Mouse (Mus musculus) mouse embryonic stem cell (cell line): ENCODE measurements at regions not wholly inside any gene's neighbourhood (a gene's known extent, or its start where the extent isn't known, plus 50 kb on each side); places are given as distances from the start of the nearest gene placed in this dataset.

Source experiments
- in situ Hi-C, 2 experiments: fragments of 300-500 bp; cut with MboI; formaldehyde crosslinking; loops; 1 replicate in 1 of 2; 3 replicates in 1 of 2; pipeline ENCODE4 v1.14.3; 2019 to 2020; ENCODE audit warnings: low sequenced_read_pairs in 2 of 2, low pct_unique_long_range_greater_than_20kb in 1 of 2, mixed read lengths in 1 of 2; ENCODE audit not compliant: unreplicated experiment in 1 of 2

DNA sequence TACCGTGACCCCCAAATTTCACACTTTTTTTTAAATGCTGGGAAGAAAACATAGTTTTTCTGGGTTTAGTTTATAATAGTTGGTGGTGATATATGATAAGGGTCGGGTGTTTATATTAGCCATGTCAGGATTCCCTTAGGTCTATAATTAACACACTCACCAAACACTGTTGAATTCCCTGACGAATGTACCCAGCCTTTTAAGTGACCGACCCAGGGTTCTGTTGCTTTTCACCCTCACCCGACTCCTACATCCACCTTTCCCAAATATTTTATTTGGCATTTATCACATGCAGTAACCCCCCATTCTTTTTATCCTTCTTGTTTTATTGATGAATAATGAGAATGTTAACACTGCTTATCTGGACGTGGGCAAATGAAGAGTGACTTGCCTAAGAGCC is 389.1 kb upstream of the Fam241a start:
- in situ Hi-C loops = no loop called here

DNA sequence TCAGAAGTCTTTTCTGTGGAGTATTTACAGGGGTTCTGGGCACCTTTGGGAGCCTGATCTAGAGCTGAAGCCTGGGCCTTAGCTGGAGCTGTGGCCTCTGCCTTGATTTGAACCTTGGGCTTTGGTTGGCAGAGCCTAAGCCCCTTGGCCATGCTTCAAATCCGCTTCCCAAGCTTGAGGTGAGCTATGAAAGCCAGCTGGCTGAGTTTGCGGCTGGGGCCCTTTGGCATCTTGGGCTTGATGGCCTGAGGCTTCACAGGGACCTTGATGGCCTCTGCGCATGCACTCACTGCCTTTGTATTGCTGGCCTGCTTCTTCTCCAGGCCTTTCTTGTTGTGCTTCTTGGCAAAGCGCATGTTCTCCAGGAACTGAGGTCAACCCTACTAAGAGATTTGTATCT is 384.5 kb upstream of the Fam241a start:
- in situ Hi-C loops = no loop called here

DNA sequence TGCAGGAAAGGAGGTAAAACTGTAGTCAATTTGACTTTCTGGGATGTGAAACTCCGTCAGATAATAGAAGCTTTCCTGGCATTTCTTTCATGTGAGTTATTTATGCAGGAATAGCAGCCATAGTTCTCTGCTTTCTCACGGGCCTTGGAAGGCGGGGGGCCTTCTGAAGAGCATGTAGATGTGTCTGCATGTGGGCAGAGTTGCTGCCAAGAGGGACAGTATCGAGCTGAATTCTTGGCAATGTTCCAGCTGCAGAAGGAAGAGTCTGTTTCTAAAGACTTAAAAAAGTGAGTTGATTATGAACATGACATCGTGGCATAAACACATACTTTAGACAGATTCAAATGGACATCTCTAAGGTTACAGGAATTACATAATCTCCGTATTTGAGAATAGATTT is 374.5 kb upstream of the Fam241a start:
- in situ Hi-C loops = no loop called here

DNA sequence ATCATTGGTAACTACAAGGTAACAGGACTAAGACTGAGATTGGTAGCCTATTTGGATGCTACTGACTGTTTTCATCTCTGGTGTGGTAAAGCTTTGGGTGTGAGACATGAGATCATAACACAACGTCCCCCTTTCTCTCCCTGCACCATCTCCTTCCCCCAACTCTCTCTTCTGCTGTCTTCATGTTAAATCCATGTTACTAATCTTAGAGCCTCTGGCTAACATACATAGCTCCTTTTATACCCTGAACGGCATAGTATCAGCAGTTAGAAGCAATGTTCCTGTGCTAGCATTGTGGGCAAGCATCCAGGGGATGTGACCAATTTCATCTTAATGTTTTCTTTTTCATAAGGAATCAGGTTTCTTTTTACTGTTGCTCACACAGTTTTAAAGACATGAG is 365.1 kb upstream of the Fam241a start:
- in situ Hi-C loops = no loop called here

DNA sequence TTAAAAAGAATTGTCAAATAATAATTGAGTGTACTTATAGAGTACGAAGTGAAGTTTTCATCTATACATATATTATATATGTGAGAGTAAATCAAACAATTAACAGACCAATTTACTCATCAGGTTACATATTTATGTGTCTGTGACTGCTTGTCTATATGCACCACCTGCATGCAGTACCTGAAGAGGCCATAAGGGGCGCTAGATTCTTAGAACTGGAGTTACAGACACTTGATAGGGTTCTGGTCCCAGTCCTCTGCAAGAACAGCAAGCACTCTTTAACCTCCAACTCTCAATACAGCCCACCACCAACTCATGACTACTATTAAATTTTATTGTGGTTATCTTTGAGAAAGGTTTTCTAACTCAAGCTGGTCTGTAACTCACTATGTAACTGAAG is 351.7 kb upstream of the Fam241a start:
- in situ Hi-C loops = no loop called here

DNA sequence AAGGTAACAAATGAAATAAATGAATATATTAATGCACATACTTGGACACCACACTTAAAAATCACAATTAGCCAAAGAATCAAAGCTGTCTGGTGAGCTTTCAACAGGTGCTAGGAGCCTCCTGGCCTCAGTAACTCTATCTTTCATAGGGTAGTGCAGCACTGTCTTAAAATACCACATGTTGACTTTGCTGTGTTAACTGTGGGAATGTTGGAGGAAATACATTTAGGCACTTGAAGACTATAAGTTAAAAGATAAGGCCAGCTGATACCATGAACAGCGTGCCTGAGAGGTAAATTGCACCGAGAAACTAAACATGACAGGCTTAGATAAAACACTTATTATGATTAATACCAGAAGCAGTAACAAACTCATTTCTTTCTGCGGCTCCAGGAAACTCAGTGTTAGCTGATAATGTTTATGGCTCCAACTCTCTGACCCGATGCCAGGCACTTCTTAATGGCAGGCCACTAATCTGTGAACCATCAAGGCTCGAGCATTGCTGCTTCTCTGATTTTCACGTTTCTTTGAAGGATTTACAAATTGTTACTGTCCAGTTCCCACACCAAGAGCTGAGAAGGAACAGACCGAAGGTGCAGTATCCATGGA is 343.8 kb upstream of the Fam241a start:
- in situ Hi-C loops = no loop called here

DNA sequence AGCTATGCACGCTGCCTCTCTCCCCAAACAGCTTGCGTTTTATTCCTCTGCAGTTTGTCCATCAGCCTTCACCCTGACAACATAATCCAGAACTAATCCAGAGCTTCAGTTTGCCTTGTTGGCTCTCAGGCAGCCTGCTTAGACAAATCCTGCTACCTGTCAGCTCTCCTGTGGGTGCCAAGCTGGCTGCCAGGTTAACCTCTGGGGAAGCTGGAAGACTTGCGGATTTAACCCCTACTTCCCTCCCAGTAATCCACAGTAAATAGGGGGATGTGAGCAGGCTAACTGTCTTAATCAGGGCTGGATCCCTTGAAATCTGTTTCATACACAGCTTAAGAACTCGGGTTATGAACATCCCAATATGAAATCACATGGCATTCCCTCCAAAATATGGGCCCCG is 334.3 kb upstream of the Fam241a start:
- in situ Hi-C loops = no loop called here

DNA sequence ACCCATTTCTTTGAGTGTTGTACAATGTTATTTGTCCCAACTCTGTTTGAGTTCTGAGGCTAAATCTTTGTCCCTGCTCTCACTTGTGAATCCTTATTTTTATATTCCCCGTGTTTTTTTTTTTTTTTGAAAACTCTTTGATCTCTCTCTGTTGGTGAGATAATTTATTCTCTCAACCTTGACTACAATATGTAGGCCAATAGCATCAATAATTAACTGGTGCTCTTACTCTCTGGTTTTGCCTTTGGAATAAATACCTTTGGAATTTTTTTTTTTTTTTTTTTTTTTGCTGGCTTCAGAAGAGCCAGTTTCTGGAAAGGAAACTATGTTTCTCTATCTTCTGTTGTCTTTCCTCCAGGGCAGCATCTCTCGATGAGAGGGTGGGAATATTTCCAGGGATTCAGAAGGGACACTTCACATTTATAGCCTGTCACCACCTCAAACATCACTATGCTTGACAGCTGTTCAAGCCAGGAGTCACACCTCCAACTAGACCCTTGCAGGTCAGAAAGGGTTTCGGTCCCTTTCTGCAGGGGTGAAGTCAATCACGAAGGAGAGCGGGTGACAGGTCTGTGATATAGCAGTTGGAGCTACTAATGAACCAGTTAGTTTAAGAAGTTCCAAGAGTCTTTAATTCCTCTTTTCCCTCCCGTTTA is 330.9 kb upstream of the Fam241a start:
- in situ Hi-C loops = no loop called here

DNA sequence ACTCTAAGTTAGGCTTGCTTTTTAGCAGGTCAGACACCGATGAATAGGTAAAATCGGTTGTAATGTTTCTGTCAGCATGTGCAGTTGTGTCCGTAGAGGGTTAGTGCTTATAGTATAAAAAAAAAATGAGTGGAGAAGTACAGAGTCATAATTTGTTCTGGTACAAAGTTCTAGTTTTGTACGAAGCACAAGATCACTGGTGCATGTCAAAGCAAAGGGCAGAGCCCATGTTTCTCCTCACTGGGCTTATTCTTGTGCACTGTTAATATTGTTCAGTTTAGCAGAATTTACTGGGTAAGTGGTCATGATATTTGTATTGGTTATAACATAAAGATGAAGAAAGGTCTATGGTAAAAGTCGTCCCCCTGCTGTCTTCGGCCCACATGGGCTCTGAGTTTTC is 330.4 kb upstream of the Fam241a start:
- in situ Hi-C loops = no loop called here

DNA sequence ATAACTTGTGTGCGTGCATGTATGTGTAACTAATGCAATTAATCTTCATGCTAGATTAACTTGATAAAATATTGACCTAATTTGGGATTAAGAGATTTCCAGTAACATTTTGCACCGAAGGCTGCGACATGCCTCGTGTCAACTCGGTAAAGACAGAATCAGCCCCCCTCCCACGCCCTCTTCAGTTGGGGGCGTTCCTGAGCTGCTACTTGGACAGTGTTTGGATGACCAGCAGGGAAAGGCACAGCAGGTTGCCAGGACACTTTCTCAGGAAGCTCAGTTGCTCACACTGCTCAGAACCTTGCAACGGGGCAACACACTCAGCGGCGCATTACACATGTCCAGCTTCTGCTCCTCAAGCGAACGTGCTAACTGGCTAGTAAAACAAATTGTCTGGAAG is 326.2 kb upstream of the Fam241a start:
- in situ Hi-C loops = no loop called here

DNA sequence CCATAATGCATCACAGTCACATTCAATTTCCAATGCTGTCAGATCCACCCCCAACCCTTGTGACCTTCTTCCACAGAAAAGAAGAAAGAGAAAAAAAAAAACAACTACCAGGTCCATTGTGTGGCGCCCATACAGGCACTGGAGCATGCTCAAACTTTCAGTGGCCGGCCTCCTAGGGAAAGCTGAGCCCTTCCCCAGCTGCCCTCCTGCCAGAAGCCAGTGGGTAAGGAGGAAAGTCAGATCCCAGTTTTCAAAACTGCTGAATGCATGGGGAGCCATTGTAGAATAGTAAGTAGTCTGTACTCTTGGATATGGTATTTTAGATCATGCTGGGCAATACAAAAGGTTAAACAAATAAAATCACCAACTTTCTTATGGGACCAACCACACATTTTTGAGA is 325.5 kb upstream of the Fam241a start:
- in situ Hi-C loops = no loop called here

DNA sequence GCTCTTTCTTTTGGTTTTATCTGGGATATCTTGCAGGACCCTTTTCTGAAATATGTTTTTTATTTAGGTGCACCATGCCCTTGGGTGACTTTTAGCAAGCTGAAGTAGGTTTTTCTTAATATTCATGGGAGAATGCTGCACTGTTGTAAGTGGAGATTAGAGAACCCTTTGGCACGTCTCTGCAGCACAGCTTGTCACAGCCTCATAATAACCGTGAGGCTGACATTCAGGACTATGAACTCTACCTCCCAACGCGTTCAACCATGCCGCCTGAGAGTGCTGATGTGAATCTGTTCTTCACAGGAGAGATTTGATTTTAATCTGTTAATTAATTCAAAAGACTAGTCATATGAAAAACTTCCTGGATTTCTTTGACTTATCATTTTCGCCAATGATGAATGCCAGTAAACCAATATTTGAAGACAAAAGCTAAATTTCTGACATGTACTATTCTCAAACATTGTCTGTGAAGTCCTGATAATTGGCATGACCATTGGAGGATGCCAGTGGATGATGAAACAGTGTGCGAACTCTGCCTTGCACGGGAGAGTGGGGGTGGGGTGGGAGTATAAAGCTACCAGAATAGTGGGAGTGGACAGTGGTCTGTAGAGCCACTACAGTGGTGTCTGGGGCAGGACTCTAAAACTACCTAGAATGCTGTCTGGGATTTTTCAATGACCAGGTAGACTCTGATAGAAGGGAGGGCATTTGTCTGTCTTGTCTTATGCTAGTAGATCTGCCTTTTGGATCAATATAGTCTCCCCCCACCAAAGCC is 324.8 kb upstream of the Fam241a start:
- in situ Hi-C loops = no loop called here

DNA sequence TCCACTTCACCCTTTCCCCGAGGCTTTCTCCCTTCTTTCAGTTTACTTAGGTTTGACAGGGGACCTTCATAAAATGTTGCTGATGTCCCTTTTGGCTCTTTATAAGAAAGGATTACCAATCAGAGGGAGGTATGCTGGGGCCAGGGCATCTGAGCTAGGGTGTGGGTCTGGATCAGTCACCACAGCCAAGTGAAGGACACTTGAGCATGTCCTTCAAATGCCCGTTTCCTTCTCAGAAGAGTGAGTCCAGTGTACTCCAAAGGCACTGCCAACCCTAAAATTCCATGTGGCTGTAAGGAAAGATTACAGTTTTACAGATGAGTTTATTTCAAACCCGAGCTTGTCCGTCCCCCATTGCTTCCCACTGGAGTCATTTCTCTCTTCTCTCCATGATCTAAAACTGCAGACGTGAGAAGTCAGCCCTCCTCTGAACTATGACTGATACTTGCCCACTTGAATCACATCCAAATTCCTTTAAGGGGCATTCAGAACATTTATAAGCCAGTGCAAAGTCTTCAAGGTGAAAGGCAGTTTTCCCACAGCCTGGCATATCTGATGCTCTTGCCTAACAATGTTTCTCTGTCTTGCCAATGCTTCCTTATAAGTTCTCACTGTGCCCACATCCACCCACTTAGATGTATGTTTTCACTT is 321.8 kb upstream of the Fam241a start:
- in situ Hi-C loops = no loop called here

DNA sequence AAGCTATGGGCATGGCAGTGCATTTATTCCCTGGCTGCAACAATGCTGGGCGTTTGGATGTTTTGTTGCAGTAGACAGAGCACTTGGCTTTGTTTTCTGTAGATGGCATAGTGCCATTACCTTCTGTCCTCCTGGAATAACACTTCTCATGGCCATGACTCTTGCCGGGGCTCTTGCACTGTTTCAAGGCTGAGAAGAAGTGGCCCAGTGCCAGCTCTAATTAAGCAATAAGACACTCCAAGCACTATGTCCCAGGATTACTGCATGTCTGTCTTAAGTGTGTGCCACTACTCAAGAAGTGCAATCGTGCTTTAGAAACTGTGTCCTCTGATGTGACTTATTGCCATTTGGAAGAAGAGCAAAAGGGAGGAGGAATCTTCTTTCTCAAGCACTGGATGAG is 316.1 kb upstream of the Fam241a start:
- in situ Hi-C loops = no loop called here

DNA sequence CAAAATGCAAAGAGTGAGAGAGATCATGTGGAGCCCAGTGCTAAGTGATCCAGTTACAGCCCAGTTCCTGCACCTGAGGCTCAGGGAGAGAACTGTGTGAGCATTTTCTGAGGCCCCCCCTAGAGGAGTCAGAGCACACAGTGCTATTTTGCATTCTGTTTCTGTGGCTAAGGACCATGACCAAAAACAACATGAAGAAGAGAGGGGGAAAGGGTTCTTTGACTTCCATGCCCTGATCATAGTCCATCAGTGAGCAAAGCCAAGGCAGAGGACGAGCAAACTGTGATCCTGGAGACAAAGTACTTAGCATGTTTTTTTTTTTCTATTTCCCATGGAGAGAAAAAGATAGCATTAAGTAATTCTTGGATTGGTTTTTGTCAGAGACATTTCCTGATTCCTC is 314.5 kb upstream of the Fam241a start:
- in situ Hi-C loops = no loop called here

DNA sequence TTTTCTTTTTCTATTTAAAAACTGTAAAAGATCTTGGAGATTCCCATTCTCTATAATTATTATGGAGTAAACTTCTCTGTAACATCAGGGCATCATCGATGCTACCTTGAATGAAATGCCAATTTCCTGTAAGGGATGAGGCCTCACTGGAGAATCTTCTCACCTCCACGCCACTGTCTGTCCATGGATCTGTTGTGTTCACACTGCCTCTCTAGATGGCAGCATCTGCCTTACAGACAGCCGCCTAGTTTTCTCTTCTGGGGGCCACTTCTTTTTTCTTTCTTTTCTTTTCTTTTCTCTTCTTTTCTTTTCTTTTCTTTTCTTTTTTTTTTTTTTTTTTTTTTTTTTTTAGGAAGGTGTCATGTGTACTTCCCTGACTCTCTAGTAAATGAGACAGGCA is 310.8 kb upstream of the Fam241a start:
- in situ Hi-C loops = no loop called here

DNA sequence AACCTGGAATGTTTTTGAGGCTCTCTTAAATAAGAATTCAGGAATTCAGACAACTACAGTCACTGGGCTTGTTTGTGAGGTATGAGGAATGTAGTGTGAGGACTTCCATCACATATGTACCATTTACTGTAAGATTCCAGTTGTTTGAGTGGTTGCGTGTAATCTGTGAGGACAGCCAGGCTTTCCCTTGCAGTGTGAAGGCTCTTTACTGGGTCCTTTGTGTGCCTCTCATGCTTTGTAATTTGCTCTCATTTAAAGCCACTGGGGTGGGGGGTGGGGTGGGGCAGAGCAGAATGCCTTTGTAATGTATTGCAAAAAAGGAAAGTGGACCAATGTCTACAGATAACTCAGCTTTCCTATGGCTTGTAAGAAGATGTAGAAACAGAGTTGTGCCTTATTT is 310.4 kb upstream of the Fam241a start:
- in situ Hi-C loops = no loop called here

DNA sequence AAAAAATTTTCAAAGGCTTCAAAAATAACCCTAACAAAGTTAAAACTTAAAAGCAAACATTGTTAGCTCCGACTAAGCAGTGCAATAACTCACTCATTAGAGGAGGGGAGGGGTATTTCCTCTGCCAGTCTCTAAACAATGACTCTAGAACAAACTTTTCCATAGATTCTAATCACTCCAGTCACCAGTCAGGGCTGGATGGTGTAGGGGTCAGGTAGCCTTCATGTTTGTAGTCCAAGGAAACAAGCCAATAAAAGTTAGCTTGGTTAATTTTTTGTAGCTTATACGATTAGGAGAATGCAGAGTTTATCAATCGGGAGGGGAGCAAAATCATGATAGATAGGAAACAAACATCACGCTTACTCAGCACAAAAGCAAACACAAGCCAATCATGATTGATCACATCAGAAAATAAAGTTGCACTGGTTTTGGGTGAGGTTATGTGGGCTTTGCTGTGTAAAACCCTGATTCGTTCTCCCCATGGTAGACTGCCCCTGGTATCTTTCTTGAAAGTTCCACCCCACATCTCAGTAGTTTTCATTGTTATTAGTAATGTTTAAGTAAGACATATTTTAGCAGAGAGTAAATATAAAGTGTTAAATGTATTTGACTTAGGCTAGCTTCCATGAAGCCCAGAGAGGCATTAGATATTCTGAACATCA is 304.6 kb upstream of the Fam241a start:
- in situ Hi-C loops = no loop called here

DNA sequence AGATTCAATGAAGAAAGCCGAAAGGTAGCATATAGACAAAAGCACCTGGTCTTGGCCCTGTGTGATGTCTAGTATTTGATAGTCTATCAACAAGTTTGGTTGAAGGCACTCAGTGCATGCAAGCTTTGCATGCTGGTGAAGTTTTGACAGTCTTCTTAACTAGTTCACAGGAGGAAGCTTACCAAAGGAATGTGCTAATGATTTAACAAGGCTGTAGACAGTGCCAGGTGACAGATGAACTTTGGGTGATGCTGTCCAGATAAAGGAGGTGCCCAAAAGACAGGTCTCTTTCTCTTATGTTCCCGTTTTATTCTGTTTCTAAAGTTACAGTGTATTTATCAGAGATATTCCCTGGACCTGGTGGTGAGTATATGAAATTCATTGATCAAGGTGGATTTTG is 303.3 kb upstream of the Fam241a start:
- in situ Hi-C loops = no loop called here
